Mouse (Mus musculus) urinary bladder, postnatal 14 days (tissue): ENCODE results near the gene Idnk.

Source experiments
- DNase-seq: peaks from one replicate; pipeline ENCODE4 v3.0.0; 2021; ENCODE audit warnings: low spot score

Gene Idnk

GRCm38 (mm10) chr13:58147760-58148159, 9.7 kb upstream of the Idnk start:
- DNase-seq = no peak

- DNase-seq = peak; percentile 47
Measured at GRCm38 (mm10) chr13:58148256-58148831, 9.1 kb upstream of the Idnk start.

- no peak for DNase-seq
Measured at GRCm38 (mm10) chr13:58149033-58149558, 8.4 kb upstream of the Idnk start.

GRCm38 (mm10) chr13:58149629-58150028, 7.8 kb upstream of the Idnk start:
- no peak for DNase-seq

GRCm38 (mm10) chr13:58150442-58150841, 7.0 kb upstream of the Idnk start:
- DNase-seq = no peak

GRCm38 (mm10) chr13:58156031-58156430, 1.4 kb upstream of the Idnk start:
- DNase-seq = no peak

GRCm38 (mm10) chr13:58157036-58157435, 413 bp upstream of the Idnk start:
- no peak for DNase-seq

GRCm38 (mm10) chr13:58158099-58158912, 857 bp downstream of the Idnk start:
- peak; percentile 88 for DNase-seq

GRCm38 (mm10) chr13:58160761-58161160, 3.3 kb downstream of the Idnk start:
- no peak for DNase-seq

- no peak for DNase-seq
Measured at GRCm38 (mm10) chr13:58163343-58163742, 5.9 kb downstream of the Idnk start.

GRCm38 (mm10) chr13:58168119-58168518, 10.7 kb downstream of the Idnk start:
- no peak for DNase-seq

- no peak for DNase-seq
Measured at GRCm38 (mm10) chr13:58176105-58176504, 18.7 kb downstream of the Idnk start.

GRCm38 (mm10) chr13:58177511-58178208, 20.2 kb downstream of the Idnk start:
- peak; percentile 100 for DNase-seq

GRCm38 (mm10) chr13:58181607-58182551, 24.4 kb downstream of the Idnk start:
- no peak for DNase-seq

GRCm38 (mm10) chr13:58184111-58184510, 26.7 kb downstream of the Idnk start:
- no peak for DNase-seq

- no peak for DNase-seq
Measured at GRCm38 (mm10) chr13:58186281-58186680, 28.8 kb downstream of the Idnk start.

GRCm38 (mm10) chr13:58187751-58188150, 30.3 kb downstream of the Idnk start:
- no peak for DNase-seq

- peak; percentile 91 for DNase-seq
Measured at GRCm38 (mm10) chr13:58188412-58188811, 31.0 kb downstream of the Idnk start.

GRCm38 (mm10) chr13:58189473-58189872, 32.0 kb downstream of the Idnk start:
- DNase-seq = no peak

- no peak for DNase-seq
Measured at GRCm38 (mm10) chr13:58191516-58191915, 34.1 kb downstream of the Idnk start.

GRCm38 (mm10) chr13:58192146-58192545, 34.7 kb downstream of the Idnk start:
- no peak for DNase-seq

- DNase-seq = no peak
Measured at GRCm38 (mm10) chr13:58193221-58193620, 35.8 kb downstream of the Idnk start.
